Mouse (Mus musculus) common myeloid progenitor, adult 5-6 weeks (primary cell): ENCODE results near the gene Cd83. TPM values are rescaled to one million over a fixed set of nuclear protein-coding genes. Genes with fewer than 3 reads are reported as not detected.

Experiments
- ATAC-seq: replicated peaks from 2 replicates; pipeline ENCODE4 v1.8.0; 2016; ENCODE audit warnings: low read depth, mild to moderate bottlenecking, moderate TSS enrichment, inconsistent platforms; ENCODE audit not compliant: poor library complexity, severe bottlenecking
- total RNA-seq: library from RNA; stranded (forward); fragments of 200-1000, 187-1606 nt; gene quantifications from 2 replicates; pipeline ENCODE4 v1.2.3, GENCODE M21; 2017

The Cd83 gene
- total RNA-seq, 1 experiment from 2014 or later = not detected

GRCm38 (mm10) chr13:43851108-43851507, 66.5 kb downstream of the Cd83 start:
- no peak for ATAC-seq

Other genes starting within 250 kb of the Cd83 start
- 18.7 and 20.2 TPM in 2 replicates for gene Mcur1, start 224.6 kb upstream of the Cd83 start, total RNA-seq
- not detected in 2 replicates for gene Rnf182, start 169.1 kb upstream of the Cd83 start, total RNA-seq